Mouse (Mus musculus): ENCODE measurements at regions not wholly inside any gene's neighbourhood (a gene's known extent, or its start where the extent isn't known, plus 50 kb on each side); places are given as distances from the start of the nearest gene placed in this dataset.

GRCm38 (mm10) chr1:119308719-119309365, 113.2 kb downstream of the Inhbb start:
- no peak for DNase-seq (ENCODE audit: low read depth, low spot score)

- no peak for DNase-seq (ENCODE audit: low read depth, low spot score)
Measured at GRCm38 (mm10) chr1:119305315-119305976, 116.6 kb downstream of the Inhbb start.

GRCm38 (mm10) chr1:119304470-119304980, 117.5 kb downstream of the Inhbb start:
- no peak for DNase-seq (ENCODE audit: low read depth, low spot score)

- no peak for DNase-seq (ENCODE audit: low read depth, low spot score)
Measured at GRCm38 (mm10) chr1:119302349-119302995, 119.6 kb downstream of the Inhbb start.

- DNase-seq (ENCODE audit: low read depth, low spot score), result no peak
Measured at GRCm38 (mm10) chr1:119301931-119302330, 120.1 kb downstream of the Inhbb start.

- no peak for DNase-seq (ENCODE audit: low read depth, low spot score)
Measured at GRCm38 (mm10) chr1:119301258-119301657, 120.8 kb downstream of the Inhbb start.

GRCm38 (mm10) chr1:119299842-119300752, 122.0 kb downstream of the Inhbb start:
- peak; percentile 33 for DNase-seq (ENCODE audit: low read depth, low spot score)

- no peak for DNase-seq (ENCODE audit: low read depth, low spot score)
Measured at GRCm38 (mm10) chr1:119298696-119299230, 123.3 kb downstream of the Inhbb start.

- no peak for DNase-seq (ENCODE audit: low read depth, low spot score)
Measured at GRCm38 (mm10) chr1:119295121-119295520, 126.9 kb downstream of the Inhbb start.

GRCm38 (mm10) chr1:119293839-119294238, 128.2 kb downstream of the Inhbb start:
- no peak for DNase-seq (ENCODE audit: low read depth, low spot score)

GRCm38 (mm10) chr1:119292216-119292615, 129.8 kb downstream of the Inhbb start:
- DNase-seq (ENCODE audit: low read depth, low spot score), result peak; percentile 32

- peak; percentile 18 for DNase-seq (ENCODE audit: low read depth, low spot score)
Measured at GRCm38 (mm10) chr1:119290165-119290916, 131.7 kb downstream of the Inhbb start.

GRCm38 (mm10) chr1:119289516-119290164, 132.4 kb downstream of the Inhbb start:
- DNase-seq (ENCODE audit: low read depth, low spot score), result no peak

GRCm38 (mm10) chr1:119282416-119282815, 139.6 kb downstream of the Inhbb start:
- no peak for DNase-seq (ENCODE audit: low read depth, low spot score)

- DNase-seq (ENCODE audit: low read depth, low spot score), result no peak
Measured at GRCm38 (mm10) chr1:119279261-119279660, 142.8 kb downstream of the Inhbb start.

GRCm38 (mm10) chr1:119278528-119279201, 143.4 kb downstream of the Inhbb start:
- no peak for DNase-seq (ENCODE audit: low read depth, low spot score)

- DNase-seq (ENCODE audit: low read depth, low spot score), result no peak
Measured at GRCm38 (mm10) chr1:119277990-119278389, 144.1 kb downstream of the Inhbb start.

GRCm38 (mm10) chr1:119266013-119266412, 156.0 kb downstream of the Inhbb start:
- no peak for DNase-seq (ENCODE audit: low read depth, low spot score)

- no peak for DNase-seq (ENCODE audit: low read depth, low spot score)
Measured at GRCm38 (mm10) chr1:119265192-119265891, 156.7 kb downstream of the Inhbb start.

Measured in skeletal muscle tissue, adult 2 months (tissue).